Mouse (Mus musculus) G1E (cell line): ENCODE measurements around the gene Rpl19. TPM values are rescaled to one million over a fixed set of nuclear protein-coding genes. Genes with fewer than 3 reads are reported as not detected.

ENCODE experiments used
- ATAC-seq: 2 replicates; pipeline ENCODE4 v1.8.0; 2016; ENCODE audit warnings: mild to moderate bottlenecking; ENCODE audit not compliant: insufficient number of reproducible peaks, poor library complexity, low FRiP score, severe bottlenecking; ENCODE audit errors: extremely low read depth
- DNase-seq: peaks from one replicate; pipeline ENCODE4 v3.0.0; 2012; ENCODE audit warnings: low spot score
- H3K27me3 ChIP-seq: 2 replicates; pipeline ENCODE4 v1.6.1; 2012; ENCODE audit warnings: mild to moderate bottlenecking, low read length, inconsistent platforms; ENCODE audit not compliant: insufficient read depth
- H3K36me3 ChIP-seq: replicated peaks from 2 replicates; pipeline ENCODE3; 2012; ENCODE audit warnings: mild to moderate bottlenecking, inconsistent platforms
- H3K4me1 ChIP-seq: 2 replicates; pipeline ENCODE4 v1.6.1; 2012; ENCODE audit warnings: low read depth, low read length, inconsistent platforms, mixed read lengths; ENCODE audit not compliant: insufficient read depth
- H3K4me3 ChIP-seq: 2 replicates; pipeline ENCODE4 v1.5.1; 2012; ENCODE audit warnings: low read depth, mild to moderate bottlenecking, inconsistent platforms, low read length, moderate library complexity, mixed read lengths
- H3K9me3 ChIP-seq: replicated peaks from 2 replicates; pipeline ENCODE4 v1.6.1; 2012; ENCODE audit warnings: inconsistent platforms
- CTCF ChIP-seq: IDR thresholded peaks from 2 replicates; pipeline ENCODE4 v1.5.1; 2012; ENCODE audit warnings: low read depth, low read length, inconsistent platforms, mixed read lengths
- GATA1 ChIP-seq: IDR thresholded peaks from 2 replicates; pipeline ENCODE4 v1.6.1; 2012; ENCODE audit warnings: borderline replicate concordance, low read length, inconsistent platforms, mixed read lengths
- GATA2 ChIP-seq: IDR thresholded peaks from 2 replicates; pipeline ENCODE4 v1.6.1; 2012; ENCODE audit warnings: low read depth, low read length, inconsistent platforms, borderline replicate concordance
- POLR2AphosphoS5 ChIP-seq: IDR thresholded peaks from 2 replicates; pipeline ENCODE4 v1.6.1; 2012; ENCODE audit warnings: low read depth, low read length, inconsistent platforms; ENCODE audit not compliant: insufficient replicate concordance
- TAL1 ChIP-seq: conservative IDR thresholded peaks from 2 replicates; pipeline ENCODE4 v1.6.1; 2012; ENCODE audit warnings: low read depth, low read length, inconsistent platforms, mixed read lengths
- polyA plus RNA-seq: library from polyadenylated mRNA; stranded (reverse); fragments of >175 nt; gene quantifications from 2 replicates; pipeline ENCODE4 v1.2.3, GENCODE M21; 2012
- total RNA-seq, 2 experiments: library from RNA; stranded (forward) in 1 of 2; stranded (reverse) in 1 of 2; fragments of 200-1000 nt in 1 of 2; fragments of >200 nt in 1 of 2; fragmentation: Nextera tagmentation in 1 of 2; gene quantifications; 2 replicates each; pipeline ENCODE4 v1.2.3; 2014 to 2017

Rpl19 gene
- total and polyA plus RNA-seq, 3 experiments = 2,161 to 3,100 (median 2,673) TPM

DNA sequence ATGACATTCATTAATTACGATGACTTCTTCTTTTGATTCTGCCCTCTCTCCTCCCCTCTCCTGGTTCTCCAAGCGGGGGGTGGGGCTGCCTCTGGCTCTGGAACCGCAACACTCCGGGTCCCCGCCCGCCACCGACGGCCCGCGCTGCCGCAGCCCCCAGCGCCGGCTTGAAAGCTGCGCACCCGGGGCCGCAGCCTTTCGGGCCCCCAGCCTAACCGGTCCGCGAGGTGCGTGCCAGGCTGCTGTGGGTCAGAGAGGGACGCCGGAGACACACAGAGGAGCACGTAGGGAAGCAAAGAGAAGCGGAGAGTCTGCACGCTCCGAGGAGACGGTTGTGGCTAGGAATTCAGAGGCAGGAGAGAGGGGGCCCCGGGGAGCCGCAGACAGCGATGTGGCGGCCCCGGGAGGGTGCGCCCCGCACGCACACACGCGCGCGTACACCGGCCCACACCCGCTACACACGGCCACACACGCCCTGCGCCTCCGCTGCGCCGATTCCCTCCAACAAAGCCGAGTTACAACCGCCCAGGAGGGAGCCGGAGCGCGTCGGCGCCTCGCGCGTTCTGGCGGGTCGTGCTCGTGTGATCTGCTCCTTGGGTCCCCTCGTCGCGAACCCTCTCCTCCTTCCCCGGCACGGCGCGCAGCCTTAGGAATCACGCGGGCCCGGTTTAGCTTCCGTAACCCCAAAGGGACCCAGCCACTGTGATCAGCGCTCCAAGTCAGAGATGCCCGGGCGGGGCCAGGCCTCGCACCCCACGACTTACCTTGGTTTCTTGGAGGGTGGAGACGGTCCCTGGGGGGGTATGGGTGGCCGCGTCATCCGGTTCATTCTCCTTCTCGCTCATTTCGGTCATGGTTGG lies 25.8 kb downstream of the Rpl19 start:
- Histone ChIP-seq H3K36me3 (no peaks in the 10 kb centered on the region), H3K4me1 (no peaks in the 10 kb centered on the region), H3K27me3 (peaks cover 42% of the 10 kb centered on the region), H3K4me3 (no peak overlapping the region; the same call in 1 of the 2 replicates), H3K9me3 (peaks cover 14% of the 10 kb centered on the region)
- no peak for TF ChIP-seq POLR2AphosphoS5
- TF ChIP-seq GATA2 = no peak
- no peak for TF ChIP-seq GATA1
- DNase-seq = no peak
- ATAC-seq = no peak

DNA sequence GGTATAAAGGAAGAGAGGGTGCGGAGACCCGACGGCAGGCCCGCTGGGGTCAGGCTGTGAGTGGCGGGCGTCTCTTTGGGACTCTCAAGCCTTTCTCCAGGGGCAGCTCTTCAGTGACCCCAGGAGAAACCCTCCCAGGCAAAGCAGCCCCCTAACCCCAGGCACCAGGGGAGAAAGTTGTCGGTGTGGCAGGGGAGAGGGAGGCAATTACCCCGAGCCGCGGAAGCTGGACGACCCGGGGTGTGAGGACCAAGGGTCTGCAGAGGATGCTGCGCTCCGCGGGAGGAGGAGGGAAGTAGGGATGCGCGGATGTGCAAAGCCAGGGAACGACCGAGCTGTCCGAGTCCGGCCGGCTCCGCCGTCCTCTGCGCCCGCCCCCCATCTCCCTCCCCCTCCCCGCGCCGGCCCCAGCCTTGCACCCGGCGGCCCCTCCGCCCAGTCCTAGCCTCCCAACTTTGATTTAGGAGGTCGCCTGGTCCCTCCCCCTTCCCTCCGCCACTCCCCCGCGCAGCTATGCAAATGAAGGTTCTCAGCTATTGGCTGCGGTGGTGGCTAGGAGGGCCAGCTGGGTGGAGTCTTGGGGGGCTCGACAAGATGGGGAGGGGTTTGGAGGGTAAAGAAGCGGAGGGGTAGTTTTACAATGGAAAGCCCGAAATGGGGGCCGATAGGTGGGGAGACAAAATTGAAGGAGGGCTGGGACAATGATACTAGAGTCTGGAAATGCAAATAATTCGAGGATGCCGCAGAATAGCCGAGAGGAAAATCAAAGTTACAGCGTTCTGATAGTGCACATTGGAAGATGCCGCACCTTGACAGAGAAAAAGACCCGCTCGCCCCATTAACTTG lies 26.7 kb downstream of the Rpl19 start, which contains the start of gene Stac2:
TSS of gene Stac2 (minus strand) at position 474 of the 846 bp plus-strand sequence.
- H3K27me3 ChIP-seq = peaks cover 42% of the 10 kb centered on the region
- DNase-seq = no peak

DNA sequence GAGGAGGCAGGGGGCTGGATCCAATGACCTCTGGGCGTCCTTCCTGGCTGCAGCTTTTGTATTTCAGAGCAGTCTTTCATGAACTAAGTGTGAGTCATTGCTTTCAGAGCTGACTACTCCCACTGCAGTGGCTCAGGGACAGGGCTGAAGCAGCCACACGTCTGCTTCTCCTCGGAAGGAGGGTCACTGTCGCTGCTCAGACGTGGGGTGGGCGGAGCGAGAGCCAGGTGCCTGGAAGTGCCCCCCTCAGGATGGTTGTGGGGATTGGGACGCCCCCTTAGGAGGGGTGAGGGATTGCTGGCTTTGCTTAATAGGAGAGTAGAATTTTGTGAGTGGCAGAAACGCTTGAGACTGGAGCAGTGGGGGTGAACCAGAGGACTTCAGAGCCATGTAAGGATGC lies 31.0 kb downstream of the Rpl19 start:
- Histone ChIP-seq H3K36me3 (no peaks in the 10 kb centered on the region), H3K27me3 (peaks cover 48% of the 10 kb centered on the region), H3K9me3 (peaks cover 9% of the 10 kb centered on the region), H3K4me3 (no peak overlapping the region), H3K4me1 (peaks cover 3% of the 10 kb centered on the region; the same call in 1 of the 2 replicates)
- DNase-seq (no peak), ATAC-seq (no peak)
- TF ChIP-seq CTCF (no peak), POLR2AphosphoS5 (no peak), TAL1 (no peak), GATA1 (no peak), GATA2 (no peak)

More for the DNA sequence above, 26.7 kb downstream of the Rpl19 start, which contains the start of gene Stac2:
- Histone ChIP-seq H3K4me3 (no peak within 1 kb of the TSS; the same call in 1 of the 2 replicates), H3K36me3 (no peaks in the 10 kb centered on the region), H3K9me3 (peaks cover 14% of the 10 kb centered on the region), H3K4me1 (peaks cover 3% of the 10 kb centered on the region; the same call in 1 of the 2 replicates)
- no peak for ATAC-seq
- TF ChIP-seq POLR2AphosphoS5 (no peak), TAL1 (no peak), GATA1 (no peak), CTCF (no peak), GATA2 (no peak)

DNA sequence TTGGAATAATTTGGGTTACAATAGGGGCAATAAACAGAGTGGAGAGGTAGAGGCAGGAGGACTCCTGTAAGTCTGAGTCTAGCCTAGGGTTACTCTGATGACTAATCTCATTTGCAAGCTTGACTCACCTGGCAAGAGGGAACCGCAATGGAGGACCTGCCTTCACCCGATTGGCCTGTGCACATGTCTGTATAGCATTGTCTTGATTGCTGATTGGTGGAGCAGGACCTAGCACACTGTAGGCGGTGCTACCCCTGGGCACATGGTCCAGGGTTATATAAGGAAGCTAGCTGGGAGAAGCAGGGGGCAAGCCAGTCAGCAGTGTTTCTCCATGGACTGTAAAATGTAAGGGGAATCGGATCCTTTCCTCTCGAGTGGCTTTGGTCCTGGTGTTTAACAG lies 31.5 kb downstream of the Rpl19 start:
- ATAC-seq (no peak), DNase-seq (no peak)
- Histone ChIP-seq H3K9me3 (peaks cover 4% of the 10 kb centered on the region), H3K4me3 (no peak overlapping the region), H3K4me1 (peaks cover 3% of the 10 kb centered on the region; the same call in 1 of the 2 replicates), H3K36me3 (no peaks in the 10 kb centered on the region), H3K27me3 (peaks cover 43% of the 10 kb centered on the region)
- no peak for TF ChIP-seq GATA1
- TF ChIP-seq POLR2AphosphoS5 = no peak

DNA sequence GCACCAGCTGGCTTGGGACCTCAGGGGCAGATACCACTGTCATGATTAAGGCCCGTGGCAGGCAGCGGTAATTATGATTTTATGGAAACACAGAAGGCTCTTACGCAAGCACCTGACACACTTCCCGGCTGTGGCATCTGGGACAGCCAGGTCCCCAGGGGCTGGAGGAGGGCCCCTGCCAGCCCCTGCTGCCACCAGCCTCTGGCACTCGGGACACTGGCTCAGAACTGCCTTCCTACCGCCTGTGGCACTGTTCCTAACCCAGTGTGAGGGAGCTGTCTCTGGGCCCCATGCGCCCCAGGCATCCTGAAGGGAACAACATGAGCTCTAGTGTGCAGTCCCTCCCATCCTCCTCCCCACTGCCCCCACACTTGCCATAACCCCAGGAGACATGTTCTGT lies 33.2 kb downstream of the Rpl19 start:
- H3K4me1 ChIP-seq = peaks cover 3% of the 10 kb centered on the region; the same call in 1 of the 2 replicates
- no peak for TF ChIP-seq GATA1
- no peak for TF ChIP-seq POLR2AphosphoS5
- TF ChIP-seq CTCF = no peak
- no peak for TF ChIP-seq TAL1
- no peak for TF ChIP-seq GATA2
- no peak overlapping the region for H3K4me3 ChIP-seq
- H3K36me3 ChIP-seq = no peaks in the 10 kb centered on the region
- ATAC-seq (no peak), DNase-seq (no peak)
- H3K27me3 ChIP-seq = peaks cover 44% of the 10 kb centered on the region
- H3K9me3 ChIP-seq = no peaks in the 10 kb centered on the region

DNA sequence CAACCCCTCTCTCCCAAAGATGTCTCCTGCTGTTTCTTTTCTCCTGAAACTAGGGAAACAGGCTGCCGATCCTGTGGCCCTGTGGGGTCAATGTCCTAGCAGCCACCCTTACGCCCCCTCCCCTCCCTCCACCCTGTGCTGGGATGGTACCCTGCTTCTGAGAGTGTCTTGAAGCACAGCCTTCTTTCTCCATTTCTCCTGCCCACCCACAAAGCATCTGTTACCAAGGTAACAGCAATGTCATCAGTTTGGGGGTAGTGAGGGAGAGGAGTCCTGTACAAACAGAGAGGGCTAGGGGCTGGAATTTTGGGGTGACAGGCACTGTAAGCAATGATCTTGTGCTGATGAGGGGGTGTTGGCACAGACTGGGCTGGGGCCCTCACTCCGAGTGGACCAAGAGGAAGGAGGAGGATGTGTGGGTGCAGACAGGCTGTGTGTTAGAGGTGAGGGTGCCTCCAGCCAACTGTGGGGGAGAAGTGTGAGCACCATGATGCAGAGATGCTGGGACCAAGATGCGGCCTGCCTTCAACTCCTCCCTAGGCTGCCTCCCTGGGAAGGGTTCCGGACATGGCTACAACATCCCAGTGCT lies 33.7 kb downstream of the Rpl19 start:
- ATAC-seq (no peak), DNase-seq (no peak)
- no peak for TF ChIP-seq TAL1
- TF ChIP-seq POLR2AphosphoS5 = no peak
- TF ChIP-seq GATA2 = no peak
- TF ChIP-seq GATA1 = no peak
- TF ChIP-seq CTCF = no peak
- peaks cover 3% of the 10 kb centered on the region; the same call in 1 of the 2 replicates for H3K4me1 ChIP-seq
- H3K36me3 ChIP-seq = no peaks in the 10 kb centered on the region
- no peaks in the 10 kb centered on the region for H3K9me3 ChIP-seq
- peaks cover 42% of the 10 kb centered on the region for H3K27me3 ChIP-seq
- no peak overlapping the region for H3K4me3 ChIP-seq
